Mouse (Mus musculus) thymus, adult 2 months (tissue): ENCODE measurements around the gene AY358078. TPM values are rescaled to one million over a fixed set of nuclear protein-coding genes. Genes with fewer than 3 reads are reported as not detected.
"Not testable (repeated sequence)": the region's sequence is repeated elsewhere in the genome, so short reads cannot be mapped to it uniquely, and the experiment has no call there.

Experiments
- DNase-seq: peaks from one replicate; pipeline ENCODE4 v3.0.0; 2021
- H3K27ac ChIP-seq: fragments of 200-500 bp; 2 replicates; pipeline ENCODE4 v1.5.1; 2012; ENCODE audit warnings: low read length, control low read depth; ENCODE audit not compliant: control insufficient read depth, insufficient read depth
- H3K27me3 ChIP-seq: fragments of 200-500 bp; 2 replicates; pipeline ENCODE4 v1.6.1; 2012; ENCODE audit warnings: mild to moderate bottlenecking, low read length, moderate library complexity, mixed read lengths; ENCODE audit not compliant: control insufficient read depth, insufficient read depth
- H3K36me3 ChIP-seq: fragments of 200-500 bp; 2 replicates; pipeline ENCODE4 v1.6.1; 2012; ENCODE audit warnings: mild to moderate bottlenecking, low read length, moderate library complexity; ENCODE audit not compliant: control insufficient read depth, insufficient read depth
- H3K4me1 ChIP-seq: fragments of 200-500 bp; replicated peaks from 2 replicates; pipeline ENCODE4 v1.6.1; 2012; ENCODE audit warnings: low read length; ENCODE audit not compliant: control insufficient read depth, insufficient read depth
- H3K4me3 ChIP-seq: fragments of 200-500 bp; 2 replicates; pipeline ENCODE4 v1.5.1; 2012; ENCODE audit warnings: mild to moderate bottlenecking, low read length, control low read depth, moderate library complexity; ENCODE audit not compliant: control insufficient read depth, insufficient read depth
- CTCF ChIP-seq: fragments of 200-500 bp; IDR thresholded peaks from 2 replicates; pipeline ENCODE4 v1.5.1; 2012; ENCODE audit warnings: mild to moderate bottlenecking, control low read depth, low read length, moderate library complexity, borderline replicate concordance; ENCODE audit not compliant: control insufficient read depth, poor library complexity, insufficient read depth; ENCODE audit errors: extremely low read depth
- POLR2A ChIP-seq: fragments of 200-500 bp; IDR thresholded peaks from 2 replicates; pipeline ENCODE4 v1.6.1; 2012; ENCODE audit warnings: mild to moderate bottlenecking, low read length, control low read depth, moderate library complexity; ENCODE audit not compliant: control insufficient read depth, poor library complexity, insufficient read depth; ENCODE audit errors: extremely low read depth
- WGBS: fragments of 180-500 bp; shearing (Covaris S2); methylation state at CpG from one replicate; pipeline ENCODE4 v1.1.7; 2018; 5-methylcytosine and 5-hydroxymethylcytosine counted together
- polyA plus RNA-seq: library from polyadenylated mRNA; depleted of rRNA; stranded (reverse); fragments of >200 nt; gene quantifications from 2 replicates; pipeline ENCODE4 v1.2.3, GENCODE M21; 2012

The AY358078 gene
- polyA plus RNA-seq, 1 experiment = not detected

DNA sequence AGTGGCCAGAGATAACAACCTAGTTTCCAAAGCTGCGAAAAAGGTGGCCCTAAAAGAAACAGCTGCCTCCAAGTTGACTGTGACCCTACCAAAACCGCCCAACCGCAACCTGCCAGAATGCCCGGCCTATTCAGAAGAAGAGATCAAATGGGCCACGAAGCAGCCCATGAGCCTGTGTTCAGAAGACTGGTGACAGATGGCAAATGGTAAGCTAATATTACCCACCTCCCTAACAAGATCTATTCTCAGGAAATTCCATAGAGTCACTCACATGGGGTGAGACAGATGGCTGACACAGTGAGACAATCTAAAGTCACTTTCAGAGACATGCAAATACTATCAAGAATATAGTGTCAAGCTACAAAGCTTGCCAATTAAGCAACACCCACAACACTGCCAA, 12.8 kb upstream of the AY358078 start:
- H3K4me3 ChIP-seq = no peak overlapping the region
- H3K27ac ChIP-seq = no peak overlapping the region
- no peaks in the 10 kb centered on the region for H3K36me3 ChIP-seq
- WGBS = 90% methylated on average over 5 of the region's 5 CpGs
- H3K27me3 ChIP-seq = no peaks in the 10 kb centered on the region
- TF ChIP-seq CTCF (no peak), POLR2A (no peak)
- no peaks in the 10 kb centered on the region for H3K4me1 ChIP-seq
- no peak for DNase-seq

DNA sequence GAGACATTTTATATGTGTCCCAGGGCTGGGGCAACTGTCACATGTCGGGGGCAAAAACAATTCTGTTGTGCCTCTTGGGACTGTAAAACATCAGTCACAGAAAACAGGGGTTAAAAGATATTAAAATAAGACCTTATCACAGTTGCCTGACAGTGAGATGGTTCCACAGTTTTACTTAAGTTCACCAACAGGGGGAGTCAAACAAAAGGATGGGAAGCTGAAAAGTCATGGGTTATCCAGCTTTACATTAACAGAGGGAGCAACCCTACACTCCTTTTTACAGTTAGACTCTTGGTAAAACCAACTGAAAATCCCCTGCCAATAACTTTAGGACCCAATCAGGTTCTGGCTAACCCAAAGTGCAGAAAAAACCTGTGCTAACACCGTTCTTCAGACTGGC, 10.7 kb upstream of the AY358078 start:
- Histone ChIP-seq H3K27ac (no peak overlapping the region), H3K4me3 (no peak overlapping the region), H3K4me1 (no peaks in the 10 kb centered on the region), H3K36me3 (no peaks in the 10 kb centered on the region), H3K27me3 (no peaks in the 10 kb centered on the region)
- 92% methylated on average over 2 of the region's 2 CpGs for WGBS
- TF ChIP-seq POLR2A = no peak
- TF ChIP-seq CTCF = no peak
- DNase-seq = no peak

DNA sequence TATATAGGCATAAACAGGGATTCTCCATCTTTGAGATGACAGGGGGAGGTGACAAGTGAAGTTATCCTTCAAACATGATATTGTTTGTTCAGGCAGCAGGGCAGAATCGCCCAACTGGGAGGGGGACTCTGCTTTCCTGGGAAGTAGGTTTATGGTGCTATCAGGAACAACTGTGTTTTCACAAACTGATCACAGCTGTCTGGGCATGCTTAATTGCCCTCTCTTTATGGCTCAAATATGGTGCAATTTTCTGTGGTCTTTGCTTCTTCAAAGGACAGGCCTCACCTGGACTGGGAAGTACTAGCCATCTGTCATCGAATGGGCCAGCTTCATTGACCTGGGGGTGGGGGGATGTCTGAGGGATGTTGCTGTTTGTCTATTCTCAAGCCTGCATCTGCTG, 5.7 kb upstream of the AY358078 start:
- H3K4me1 ChIP-seq = no peaks in the 10 kb centered on the region
- WGBS = 46% methylated on average over 2 of the region's 2 CpGs
- no peak for DNase-seq

DNA sequence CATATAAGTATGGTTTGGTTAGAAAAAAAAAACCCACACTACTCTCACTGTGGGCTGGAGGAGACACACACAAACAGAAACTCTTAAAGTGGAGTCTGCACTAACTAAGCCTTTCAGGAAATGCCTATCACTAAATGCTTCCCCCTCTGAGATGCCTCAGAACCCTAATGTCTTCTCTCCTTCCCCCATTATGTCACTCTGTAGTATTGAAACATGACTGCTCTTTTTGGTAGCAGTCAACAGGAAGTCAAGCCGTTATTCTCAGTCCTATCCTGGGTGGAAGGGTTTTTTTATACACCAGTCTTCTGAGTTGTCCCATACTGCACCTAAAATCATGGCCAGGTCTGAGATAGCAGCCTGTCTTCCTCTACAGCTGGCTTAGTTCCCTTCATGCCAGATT, 26.8 kb downstream of the AY358078 start:
- Histone ChIP-seq H3K27ac (no peak overlapping the region), H3K27me3 (no peaks in the 10 kb centered on the region), H3K36me3 (no peaks in the 10 kb centered on the region), H3K4me1 (no peaks in the 10 kb centered on the region), H3K4me3 (no peak overlapping the region)
- DNase-seq = no peak
- 7% methylated on average over 1 of the region's 1 CpGs for WGBS
- TF ChIP-seq CTCF (no peak), POLR2A (no peak)

More for the DNA sequence above, 5.7 kb upstream of the AY358078 start:
- no peaks in the 10 kb centered on the region for H3K36me3 ChIP-seq
- H3K27me3 ChIP-seq = no peaks in the 10 kb centered on the region
- no peak for TF ChIP-seq POLR2A
- TF ChIP-seq CTCF = no peak
- H3K4me3 ChIP-seq = no peak overlapping the region
- H3K27ac ChIP-seq = no peak overlapping the region

DNA sequence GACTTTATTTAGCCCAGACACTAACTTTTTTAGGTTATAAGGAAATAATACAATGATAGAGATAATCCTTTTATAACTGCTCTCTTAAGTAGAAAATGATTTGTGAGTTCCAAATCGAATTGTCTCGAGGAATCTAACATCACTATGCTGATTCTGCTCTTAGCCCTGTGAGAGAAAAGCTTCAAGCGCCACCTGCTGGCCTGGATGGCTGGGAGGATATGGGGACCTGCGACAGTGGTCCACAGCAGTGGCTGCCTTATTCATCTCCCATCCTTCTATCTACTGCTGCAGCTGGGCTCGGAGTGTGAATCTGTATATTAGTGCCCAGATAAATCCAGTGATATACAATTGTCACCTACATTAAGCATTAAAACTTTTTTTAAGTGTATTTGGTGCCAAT, 28.0 kb downstream of the AY358078 start:
- H3K4me1 ChIP-seq, H3K4me3 ChIP-seq, H3K27me3 ChIP-seq, H3K27ac ChIP-seq, H3K36me3 ChIP-seq: not testable (repeated sequence)
- peak; percentile 11 for DNase-seq
- WGBS = 19% methylated on average over 5 of the region's 5 CpGs

DNA sequence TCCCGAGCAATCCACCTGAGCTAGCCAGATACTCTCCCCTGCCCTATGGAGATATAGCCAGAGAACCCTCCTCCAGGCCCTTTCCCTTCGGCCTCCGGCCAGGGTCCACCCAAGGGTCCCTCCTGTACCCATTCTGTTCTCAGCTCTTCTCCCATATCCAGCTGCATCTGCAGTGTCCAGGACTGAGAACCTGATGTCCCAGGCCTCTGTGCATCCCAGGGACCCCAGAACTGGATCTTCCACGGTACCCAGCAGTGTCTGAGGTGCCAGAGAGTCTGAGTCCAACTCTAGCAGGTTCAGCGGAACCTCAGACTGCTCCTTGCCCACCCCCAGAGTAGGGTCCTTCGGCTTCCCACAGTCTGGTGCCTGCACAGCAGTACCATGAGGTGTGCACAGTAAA, 29.3 kb downstream of the AY358078 start:
- H3K4me3 ChIP-seq = no peak overlapping the region
- H3K36me3 ChIP-seq = no peaks in the 10 kb centered on the region
- H3K4me1 ChIP-seq = no peaks in the 10 kb centered on the region
- H3K27me3 ChIP-seq = no peaks in the 10 kb centered on the region
- TF ChIP-seq POLR2A (no peak), CTCF (no peak)
- H3K27ac ChIP-seq = no peak overlapping the region
- 88% methylated on average over 6 of the region's 6 CpGs for WGBS
- DNase-seq = no peak

DNA sequence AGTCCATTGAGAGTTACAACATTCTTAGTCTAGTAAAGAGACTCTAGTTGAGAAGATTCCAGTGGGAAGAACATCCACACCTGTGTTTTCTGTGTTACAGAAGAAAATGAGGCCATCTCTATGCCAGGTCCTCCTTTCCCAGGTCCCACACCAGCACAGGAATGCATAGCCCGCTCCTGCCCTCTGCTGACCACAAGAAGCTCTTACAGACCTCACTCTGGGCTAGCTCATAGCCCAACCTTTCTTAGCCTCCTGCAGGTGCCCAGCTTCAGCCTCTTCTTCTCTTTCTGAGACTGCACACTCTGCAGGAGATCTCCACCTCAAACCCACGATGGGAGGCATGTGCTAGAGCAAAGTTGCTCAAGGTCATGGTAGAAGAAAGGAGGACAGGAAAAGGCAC, 38.6 kb downstream of the AY358078 start:
- not testable (repeated sequence) for H3K27ac ChIP-seq, H3K4me1 ChIP-seq, H3K36me3 ChIP-seq, H3K27me3 ChIP-seq, H3K4me3 ChIP-seq, DNase-seq
- 26% methylated on average over 2 of the region's 2 CpGs for WGBS
